Mouse (Mus musculus) ES-E14 (cell line): ENCODE results near the gene Padi6.

Source experiments
- HCFC1 ChIP-seq: IDR thresholded peaks from 2 replicates; pipeline ENCODE4 v1.6.1; 2012; ENCODE audit warnings: low read length, inconsistent platforms, borderline replicate concordance; ENCODE audit not compliant: insufficient read depth
- MAFK ChIP-seq: IDR thresholded peaks from 2 replicates; pipeline ENCODE4 v1.6.1; 2014; ENCODE audit warnings: mild to moderate bottlenecking, low read depth, low read length, inconsistent platforms; ENCODE audit not compliant: insufficient read depth
- ZNF384 ChIP-seq: IDR thresholded peaks from 2 replicates; pipeline ENCODE4 v1.6.1; 2012; ENCODE audit warnings: low read depth, low read length, inconsistent platforms

DNA sequence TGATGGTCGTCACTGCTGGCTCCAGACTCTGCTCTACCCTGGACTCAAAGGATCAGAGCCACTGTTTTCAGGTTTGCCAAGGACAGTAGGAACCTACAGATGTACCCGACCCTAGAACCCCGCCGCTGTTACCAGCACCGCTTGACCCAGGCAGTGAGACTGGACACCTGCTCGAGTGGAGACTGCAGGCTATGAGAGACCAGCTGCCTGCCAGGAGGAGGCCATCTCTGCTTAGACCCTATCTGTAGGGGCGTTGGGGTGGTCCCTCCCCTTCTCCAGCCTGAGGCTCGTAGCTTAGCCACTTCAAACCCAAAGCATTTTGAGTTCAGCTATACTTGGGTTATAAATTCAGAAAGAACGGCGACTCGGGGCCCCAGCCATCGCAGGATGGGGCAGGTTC, 15.5 kb downstream of the Padi6 start:
- TF ChIP-seq HCFC1, result no peak
- no peak for TF ChIP-seq ZNF384
- no peak for TF ChIP-seq MAFK
